Mouse (Mus musculus) layer of hippocampus, postnatal 14 days (tissue): Measurements from ENCODE around the gene Lamtor4. TPM values are rescaled to one million over a fixed set of nuclear protein-coding genes. Genes with fewer than 3 reads are reported as not detected.
"Not testable (repeated sequence)": the region's sequence is repeated elsewhere in the genome, so short reads cannot be mapped to it uniquely, and the experiment has no call there.

Experiments used
- DNase-seq, 2 experiments: peaks; one replicate each; pipeline ENCODE4 v3.0.0; 2021 to 2022; ENCODE audit warnings: low spot score in 2 of 2, mixed read lengths in 1 of 2
- long read RNA-seq, 2 experiments: library from polyadenylated mRNA; stranded (forward); transcript quantifications; one replicate each; pipeline ENCODE4 v2.0.0; 2021
- total RNA-seq, 2 experiments: library from RNA; stranded (reverse); gene quantifications; 2 replicates each; pipeline ENCODE4 v1.2.3; 2021

Lamtor4 gene
- 10 to 100 TPM; 64.5 to 66.6 TPM for total RNA-seq
- long read RNA-seq, experiment 1, transcript Lamtor4-201 (4 exons, 877 nt): major isoform, 19 of 29 reads
- long read RNA-seq, experiment 1, transcript Lamtor4-202 (3 exons, 980 nt): minor isoform, 8 of 29 reads
- long read RNA-seq, experiment 1, partial matches to known transcripts: 0 of 29 reads
- long read RNA-seq, experiment 1, other reads (novel, unspliced or antisense): 2 of 29 reads
- long read RNA-seq, experiment 2, transcript Lamtor4-202 (3 exons, 980 nt): minor isoform, 21 of 70 reads
- long read RNA-seq, experiment 2, transcript Lamtor4-201 (4 exons, 877 nt): major isoform, 43 of 70 reads
- long read RNA-seq, experiment 2, partial matches to known transcripts: 2 of 70 reads
- long read RNA-seq, experiment 2, other reads (novel, unspliced or antisense): 4 of 70 reads

- peak; percentile 91 to 98 for DNase-seq
Observed at GRCm38 (mm10) chr5:138255353-138256093, at the start of gene Lamtor4. Gene Lamtor4, plus strand, starts transcription at chr5:138255482.

DNA sequence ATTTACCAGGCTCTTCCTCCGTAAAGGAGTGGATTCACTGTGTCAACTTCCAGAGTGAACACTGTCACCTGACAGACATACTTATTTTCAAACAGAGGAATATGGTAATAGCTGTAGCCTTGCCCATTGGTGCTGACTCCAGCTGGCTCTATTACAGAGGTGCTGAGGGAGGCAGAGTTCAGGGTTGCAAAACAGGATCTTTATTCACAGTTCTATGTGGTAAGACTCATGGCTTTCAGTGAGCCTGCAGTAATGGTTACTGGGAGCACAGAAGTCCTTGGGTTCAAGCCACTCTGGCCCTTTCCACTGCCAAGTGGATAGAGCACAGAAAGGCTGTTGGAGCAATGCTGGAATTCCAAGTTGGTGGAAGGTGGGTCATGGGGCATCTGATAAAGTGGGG is 48.0 kb upstream of the Lamtor4 start:
- no peak for DNase-seq

DNA sequence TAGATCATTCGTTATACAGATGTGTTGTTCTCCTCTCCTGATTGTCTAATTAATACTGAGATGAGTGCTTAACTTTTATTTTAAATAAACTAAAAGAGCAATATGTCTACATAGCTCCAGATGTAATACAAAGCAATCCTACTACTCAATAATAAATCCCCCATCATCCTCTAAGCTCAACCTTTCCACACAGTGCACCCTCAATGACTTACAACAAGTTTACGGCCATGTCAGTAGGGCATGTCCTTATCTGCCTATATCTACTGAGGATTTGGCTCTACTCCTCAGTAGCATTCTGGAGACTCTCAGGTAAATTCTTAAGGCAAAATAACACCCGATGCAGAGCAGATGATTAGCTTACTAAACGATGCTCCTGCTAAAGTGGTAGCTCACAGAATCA is 47.4 kb upstream of the Lamtor4 start:
- no peak for DNase-seq

DNA sequence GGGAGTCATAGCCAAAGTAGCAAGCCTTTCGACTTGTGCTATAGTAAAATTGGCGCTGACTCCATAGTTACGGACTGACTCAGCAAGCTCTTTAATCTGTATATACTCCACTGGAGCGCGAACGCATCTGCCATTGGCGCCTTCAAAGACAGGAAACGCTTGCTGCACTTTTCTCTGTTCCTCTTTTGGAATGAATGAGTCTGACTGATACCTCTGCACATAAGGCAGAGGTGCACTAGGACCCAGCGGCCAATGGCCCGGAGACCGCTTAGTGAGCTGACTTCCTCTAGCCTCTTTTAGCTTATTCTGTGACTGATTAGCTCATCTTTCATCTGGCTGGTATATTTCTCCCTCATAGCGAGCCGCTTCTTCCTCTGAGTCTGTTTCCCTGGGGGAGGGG is 38.6 kb upstream of the Lamtor4 start:
- not testable (repeated sequence) for DNase-seq

- DNase-seq: no peak
Observed at GRCm38 (mm10) chr5:138219864-138220263, 35.4 kb upstream of the Lamtor4 start.

GRCm38 (mm10) chr5:138222111-138222510 is 33.2 kb upstream of the Lamtor4 start:
- DNase-seq: peak; percentile 74 to 85

GRCm38 (mm10) chr5:138223287-138223686 is 32.0 kb upstream of the Lamtor4 start:
- no peak for DNase-seq

GRCm38 (mm10) chr5:138225700-138226099 is 29.6 kb upstream of the Lamtor4 start, which contains the start of gene Nxpe5:
Gene Nxpe5, plus strand, starts transcription at chr5:138225898.
- no peak for DNase-seq

DNA sequence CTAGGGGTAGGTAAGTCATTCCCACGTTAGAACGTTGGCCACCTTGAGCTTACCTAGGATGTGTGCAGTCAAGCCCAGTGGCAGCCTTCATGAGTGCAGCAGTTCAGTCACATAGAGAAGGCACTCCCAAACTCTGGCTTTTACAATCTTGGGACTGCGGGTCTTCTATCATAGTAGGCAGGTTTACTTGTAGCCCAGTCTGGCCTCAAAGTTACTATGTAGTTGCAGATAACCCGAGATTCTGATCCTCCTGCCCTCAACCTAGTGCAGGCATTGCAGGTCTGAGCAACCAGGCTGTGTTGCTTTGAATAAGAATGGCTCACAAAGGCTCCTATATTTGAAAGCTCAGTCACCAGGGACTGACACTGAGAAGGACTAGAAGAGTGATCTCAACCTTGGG is 28.8 kb upstream of the Lamtor4 start:
- no peak for DNase-seq

DNA sequence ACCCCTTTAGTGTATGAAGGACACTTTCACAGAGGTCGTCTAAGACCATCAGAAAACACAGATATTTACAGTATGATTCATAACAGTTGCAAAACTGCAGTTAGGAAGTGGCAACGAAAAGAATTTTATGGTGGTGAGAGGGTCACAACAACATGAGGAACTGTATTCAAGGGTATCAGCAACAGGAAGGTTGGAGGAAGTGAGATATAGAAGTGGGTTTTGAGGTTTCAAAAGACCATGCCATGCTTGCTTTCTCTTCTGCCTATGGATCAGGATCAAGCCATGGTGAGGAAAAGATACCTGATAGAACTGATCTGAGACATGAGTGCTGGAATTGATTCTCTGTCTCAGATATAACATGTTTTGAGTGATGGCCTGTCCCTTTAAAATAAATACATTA is 27.9 kb upstream of the Lamtor4 start:
- DNase-seq: no peak

- no peak for DNase-seq
Observed at GRCm38 (mm10) chr5:138228026-138228425, 27.3 kb upstream of the Lamtor4 start.

GRCm38 (mm10) chr5:138229511-138229910 is 25.8 kb upstream of the Lamtor4 start:
- DNase-seq: no peak

- no peak for DNase-seq
Observed at GRCm38 (mm10) chr5:138233778-138234177, 21.5 kb upstream of the Lamtor4 start.

DNA sequence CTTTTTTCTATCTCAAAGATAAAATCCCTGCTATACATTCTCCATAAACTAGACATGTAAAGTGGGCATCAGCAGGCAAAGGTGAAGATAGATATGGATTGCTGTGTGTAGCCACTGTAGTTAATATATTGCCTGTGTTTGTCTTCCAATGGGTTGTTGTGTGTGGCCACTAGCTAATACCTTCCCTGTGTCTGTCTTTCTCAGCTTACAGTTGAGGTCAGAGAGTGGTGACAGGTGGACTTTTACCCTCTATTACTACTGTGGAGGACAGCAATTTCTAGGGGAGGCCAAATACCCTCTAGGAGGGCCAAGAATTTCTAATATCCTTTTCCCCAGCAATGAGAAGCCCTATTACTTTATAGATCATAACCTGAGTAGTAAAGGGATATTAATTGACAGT is 21.1 kb upstream of the Lamtor4 start:
- DNase-seq: no peak

DNA sequence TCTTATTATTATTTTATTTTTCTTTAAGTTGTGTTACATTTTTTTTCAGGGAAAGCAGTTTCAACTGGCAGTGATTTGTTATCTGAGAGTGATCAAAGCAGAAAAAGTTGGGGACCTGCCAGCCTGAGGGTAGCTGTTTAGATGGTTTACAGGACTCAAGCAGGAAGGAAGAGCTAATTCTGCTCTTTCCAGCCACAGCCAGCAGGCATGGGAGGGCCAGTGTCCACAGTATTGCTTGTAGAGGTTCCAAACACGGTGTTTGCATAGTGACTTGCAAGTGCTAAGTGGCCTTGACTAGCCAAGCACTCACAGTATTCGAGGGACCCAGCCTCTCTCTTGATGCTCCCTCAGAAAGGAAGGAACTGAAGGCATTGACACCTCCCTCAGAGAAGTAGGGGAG is 13.8 kb upstream of the Lamtor4 start:
- no peak for DNase-seq

- DNase-seq: no peak
Observed at GRCm38 (mm10) chr5:138251144-138251543, 4.1 kb upstream of the Lamtor4 start.

DNA sequence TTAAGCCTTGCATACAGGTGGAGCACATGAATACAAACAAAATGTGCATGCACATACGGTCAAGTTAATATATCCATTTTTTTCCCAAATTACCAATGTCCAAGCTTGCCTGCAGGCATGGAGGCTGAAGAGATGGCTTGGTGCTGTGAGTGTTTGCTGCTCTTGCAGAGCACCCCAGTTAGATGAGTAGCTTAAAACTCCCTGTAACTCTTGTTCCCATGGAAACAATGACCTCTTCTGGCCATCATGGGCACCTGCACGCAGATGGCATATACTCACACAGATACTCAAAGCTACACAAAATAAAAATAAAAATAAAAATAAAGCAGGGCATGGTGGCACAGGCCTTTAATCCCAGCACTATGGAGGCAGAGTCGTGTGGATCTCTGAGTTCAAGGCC is 2.2 kb upstream of the Lamtor4 start:
- no peak for DNase-seq

GRCm38 (mm10) chr5:138256094-138256467 is 799 bp downstream of the Lamtor4 start:
- DNase-seq: no peak

DNA sequence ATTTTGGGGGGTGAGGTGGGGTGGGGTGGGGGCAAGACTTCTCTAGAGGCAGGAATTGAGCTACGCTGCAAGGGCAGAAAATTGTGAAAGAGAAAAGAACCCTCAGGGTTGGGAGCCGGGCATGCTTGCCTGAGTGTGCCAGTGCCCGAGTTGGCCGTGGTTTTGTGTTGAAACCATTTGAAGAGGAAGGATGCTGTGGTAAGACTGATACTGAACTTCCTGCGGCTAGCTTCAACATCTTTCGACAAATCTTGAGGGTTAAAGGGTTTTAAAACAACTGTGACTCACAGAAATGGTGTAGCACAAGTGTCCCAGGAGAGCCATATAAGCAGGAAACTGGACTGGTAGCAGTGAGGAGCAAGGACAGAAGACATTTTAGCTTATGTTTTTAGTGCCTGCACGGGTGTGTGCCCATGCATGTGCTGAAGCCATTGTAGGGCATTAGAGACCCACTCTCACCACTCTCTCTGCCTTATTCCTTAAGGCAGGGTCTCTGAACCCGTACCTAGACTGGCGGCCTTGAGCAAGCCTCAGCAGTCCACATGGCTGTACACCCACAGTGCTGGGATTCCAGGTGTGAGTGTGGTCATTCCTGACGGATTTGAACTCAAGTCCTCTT is 1.8 kb downstream of the Lamtor4 start:
- no peak for DNase-seq

DNA sequence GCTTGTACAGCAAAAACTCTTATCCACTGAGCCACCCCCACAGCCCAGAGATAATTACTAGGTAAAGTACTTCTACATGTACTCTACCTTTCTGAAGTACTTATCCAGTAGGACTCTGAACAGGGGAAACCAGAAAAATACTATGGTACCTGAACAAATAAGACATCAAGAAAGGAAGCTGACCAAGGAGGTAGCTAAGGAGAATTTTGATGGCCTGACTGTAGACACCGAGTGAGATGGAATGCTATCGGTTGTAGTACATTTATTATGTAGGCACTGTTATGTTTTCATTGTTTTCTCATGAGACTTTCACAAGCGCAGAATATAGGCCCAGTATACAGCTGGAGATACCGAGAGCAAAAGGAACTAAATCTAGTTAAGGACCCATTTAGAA is 2.3 kb downstream of the Lamtor4 start:
- DNase-seq: no peak

- no peak for DNase-seq
Observed at GRCm38 (mm10) chr5:138258078-138258477, 2.8 kb downstream of the Lamtor4 start.

GRCm38 (mm10) chr5:138258542-138258941 is 3.3 kb downstream of the Lamtor4 start:
- DNase-seq: no peak
